Mouse (Mus musculus) kidney, embryonic 14.5 days (tissue): ENCODE measurements at regions not wholly inside any gene's neighbourhood (a gene's known extent, or its start where the extent isn't known, plus 50 kb on each side); places are given as distances from the start of the nearest gene placed in this dataset.

Experiments used
- ATAC-seq: fragments of 200-750 bp; cut with Nextera tagmentation; 2 replicates; pipeline ENCODE4 v1.8.0; 2017; ENCODE audit warnings: moderate number of reproducible peaks, mild to moderate bottlenecking, moderate TSS enrichment, moderate library complexity; ENCODE audit not compliant: low FRiP score, low TSS enrichment
- H3K27ac ChIP-seq: fragments of 300-500 bp; sonication (generic); 2 replicates; pipeline ENCODE4 v1.5.1; 2014; ENCODE audit warnings: low read depth, mild to moderate bottlenecking, low read length, moderate library complexity, mixed read lengths
- H3K27me3 ChIP-seq: fragments of 300-500 bp; sonication (generic); 2 replicates; pipeline ENCODE4 v1.6.1; 2014; ENCODE audit warnings: mild to moderate bottlenecking, low read length; ENCODE audit not compliant: control insufficient read depth, insufficient read depth
- H3K36me3 ChIP-seq: fragments of 300-500 bp; sonication (generic); 2 replicates; pipeline ENCODE4 v1.6.1; 2014; ENCODE audit warnings: low read length, mixed read lengths; ENCODE audit not compliant: control insufficient read depth, insufficient read depth
- H3K4me1 ChIP-seq: fragments of 300-500 bp; sonication (generic); 2 replicates; pipeline ENCODE4 v1.6.1; 2014; ENCODE audit warnings: low read length, mixed read lengths; ENCODE audit not compliant: control insufficient read depth, insufficient read depth
- H3K4me2 ChIP-seq: fragments of 300-500 bp; sonication (generic); replicated peaks from 2 replicates; pipeline ENCODE4 v1.6.1; 2014; ENCODE audit warnings: low read depth, mild to moderate bottlenecking, low read length
- H3K4me3 ChIP-seq: fragments of 300-500 bp; sonication (generic); 2 replicates; pipeline ENCODE4 v1.5.1; 2014; ENCODE audit warnings: mild to moderate bottlenecking, low read length
- H3K9ac ChIP-seq: fragments of 300-500 bp; sonication (generic); 2 replicates; pipeline ENCODE4 v1.6.1; 2014; ENCODE audit warnings: low read depth, mild to moderate bottlenecking, low read length, moderate library complexity
- H3K9me3 ChIP-seq: fragments of 300-500 bp; sonication (generic); 2 replicates; pipeline ENCODE4 v1.6.1; 2016; ENCODE audit warnings: low read length; ENCODE audit not compliant: control insufficient read depth
- whole genome bisulfite sequencing: fragments of 180-500 bp; shearing (Covaris S2); extraction: QIAGEN DNeasy Blood & Tissue Kit; methylation state at CpG from one replicate; pipeline ENCODE4 v1.1.7; 2014; 5-methylcytosine and 5-hydroxymethylcytosine counted together

GRCm38 (mm10) chr8:64389488-64389887 is 183.4 kb upstream of the Tll1 start:
- no peak overlapping the region for H3K27ac ChIP-seq
- no peaks in the 10 kb centered on the region for H3K4me1 ChIP-seq
- WGBS = 68% methylated on average over 5 of the region's 5 CpGs
- no peaks in the 10 kb centered on the region for H3K27me3 ChIP-seq
- H3K4me3 ChIP-seq = no peak overlapping the region
- no peaks in the 10 kb centered on the region for H3K36me3 ChIP-seq
- H3K9ac ChIP-seq = no peak overlapping the region
- ATAC-seq = no peak
- no peaks in the 10 kb centered on the region for H3K9me3 ChIP-seq
- no peak overlapping the region for H3K4me2 ChIP-seq

- Histone ChIP-seq H3K9me3 (no peaks in the 10 kb centered on the region), H3K9ac (no peak overlapping the region), H3K4me2 (no peak overlapping the region), H3K4me3 (no peak overlapping the region), H3K36me3 (no peaks in the 10 kb centered on the region), H3K4me1 (no peaks in the 10 kb centered on the region), H3K27ac (no peak overlapping the region), H3K27me3 (no peaks in the 10 kb centered on the region)
- ATAC-seq = no peak
- WGBS = 93% methylated on average over 2 of the region's 2 CpGs
These were observed 182.2 kb upstream of the Tll1 start for GRCm38 (mm10) chr8:64388299-64388698.

GRCm38 (mm10) chr8:64379732-64380349 is 173.8 kb upstream of the Tll1 start:
- no peaks in the 10 kb centered on the region for H3K4me1 ChIP-seq
- peak; percentile 64; the same call in 1 of the 2 replicates for ATAC-seq
- no peaks in the 10 kb centered on the region for H3K9me3 ChIP-seq
- no peak overlapping the region for H3K4me3 ChIP-seq
- H3K36me3 ChIP-seq = no peaks in the 10 kb centered on the region
- H3K4me2 ChIP-seq = no peak overlapping the region
- WGBS = 59% methylated on average over 9 of the region's 9 CpGs
- H3K9ac ChIP-seq = no peak overlapping the region
- H3K27ac ChIP-seq = no peak overlapping the region
- H3K27me3 ChIP-seq = no peaks in the 10 kb centered on the region

DNA sequence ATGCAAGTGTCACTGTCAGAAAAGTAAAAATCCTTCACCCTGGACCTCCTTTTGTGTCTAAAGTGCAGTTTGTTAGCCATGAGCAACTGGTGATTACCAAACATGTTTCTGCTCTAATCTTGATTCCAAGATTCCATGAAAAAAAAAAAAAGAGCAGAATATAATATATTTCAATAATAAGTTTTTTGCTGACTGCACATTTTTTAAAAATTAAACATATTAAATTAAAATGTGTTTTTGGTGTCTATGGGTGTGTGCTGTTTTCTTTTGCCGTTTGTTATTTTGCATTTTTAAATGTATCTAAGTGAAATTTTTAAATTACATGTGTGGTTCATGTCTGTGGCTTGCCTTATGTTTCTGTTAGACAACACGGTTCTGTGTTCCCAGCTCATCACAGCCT is 171.8 kb upstream of the Tll1 start:
- no peak for ATAC-seq
- Histone ChIP-seq H3K9me3 (no peaks in the 10 kb centered on the region), H3K4me3 (no peak overlapping the region), H3K36me3 (no peaks in the 10 kb centered on the region), H3K4me2 (no peak overlapping the region), H3K27me3 (no peaks in the 10 kb centered on the region), H3K27ac (no peak overlapping the region), H3K4me1 (no peaks in the 10 kb centered on the region), H3K9ac (no peak overlapping the region)
- WGBS = 78% methylated on average over 2 of the region's 2 CpGs

GRCm38 (mm10) chr8:64375509-64375908 is 169.4 kb upstream of the Tll1 start:
- Histone ChIP-seq H3K36me3 (no peaks in the 10 kb centered on the region), H3K9me3 (no peaks in the 10 kb centered on the region), H3K27ac (no peak overlapping the region), H3K4me1 (no peaks in the 10 kb centered on the region), H3K4me3 (no peak overlapping the region), H3K27me3 (no peaks in the 10 kb centered on the region), H3K4me2 (no peak overlapping the region), H3K9ac (no peak overlapping the region)
- ATAC-seq = no peak
- 84% methylated on average over 4 of the region's 4 CpGs for WGBS

DNA sequence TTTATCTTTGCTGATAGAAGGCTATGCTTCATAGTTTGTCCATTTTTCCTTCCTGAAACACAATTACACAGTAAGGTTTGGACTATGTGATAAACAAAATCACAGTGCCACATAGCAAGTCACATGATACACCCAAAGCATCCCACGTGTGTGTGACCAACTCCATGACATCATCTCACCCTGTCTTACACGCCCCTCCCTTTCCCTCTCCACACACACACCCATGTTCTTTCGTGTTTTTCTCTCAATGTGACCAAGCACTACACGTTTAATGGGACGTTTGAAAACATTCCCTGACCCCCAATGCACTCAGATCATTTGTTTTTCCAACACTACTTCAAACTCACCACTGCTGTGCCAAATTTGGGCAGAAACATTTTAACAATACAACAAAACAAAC is 168.9 kb upstream of the Tll1 start:
- ATAC-seq = no peak
- Histone ChIP-seq H3K27ac (no peak overlapping the region), H3K9ac (no peak overlapping the region), H3K9me3 (no peaks in the 10 kb centered on the region), H3K27me3 (no peaks in the 10 kb centered on the region), H3K36me3 (no peaks in the 10 kb centered on the region), H3K4me2 (no peak overlapping the region), H3K4me1 (no peaks in the 10 kb centered on the region), H3K4me3 (no peak overlapping the region)
- 68% methylated on average over 5 of the region's 5 CpGs for WGBS

GRCm38 (mm10) chr8:64369973-64370372 is 163.9 kb upstream of the Tll1 start:
- Histone ChIP-seq H3K27me3 (no peaks in the 10 kb centered on the region), H3K36me3 (no peaks in the 10 kb centered on the region), H3K4me2 (no peak overlapping the region), H3K4me1 (no peaks in the 10 kb centered on the region; the same call in 1 of the 2 replicates), H3K9me3 (no peaks in the 10 kb centered on the region), H3K27ac (no peak overlapping the region), H3K9ac (no peak overlapping the region), H3K4me3 (no peak overlapping the region)
- WGBS = 16% methylated on average over 6 of the region's 6 CpGs
- peak; percentile 55; the same call in 1 of the 2 replicates for ATAC-seq

DNA sequence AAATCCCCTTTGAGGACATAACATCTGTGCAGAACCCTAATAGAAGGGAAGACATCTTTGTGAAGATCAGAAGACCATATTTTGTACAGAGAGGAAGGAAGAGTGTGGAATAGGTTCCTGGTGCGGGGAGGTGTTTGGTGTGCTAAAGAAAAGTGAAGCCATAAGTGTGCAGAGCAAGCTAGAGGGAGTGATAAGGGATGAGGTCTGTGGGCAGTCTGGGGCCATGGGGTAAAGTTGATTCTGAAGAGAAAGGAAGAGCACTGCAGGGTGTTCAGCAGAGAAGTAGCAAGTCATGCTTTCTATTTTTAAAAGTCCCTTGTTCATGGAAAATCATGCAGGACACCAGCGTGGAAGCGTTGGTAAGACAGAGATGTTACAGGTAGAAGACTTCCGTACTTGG is 161.8 kb upstream of the Tll1 start:
- H3K4me1 ChIP-seq = no peaks in the 10 kb centered on the region; the same call in 1 of the 2 replicates
- H3K27me3 ChIP-seq = no peaks in the 10 kb centered on the region
- no peak overlapping the region for H3K4me2 ChIP-seq
- H3K9me3 ChIP-seq = no peaks in the 10 kb centered on the region
- no peak overlapping the region for H3K4me3 ChIP-seq
- no peak overlapping the region for H3K9ac ChIP-seq
- WGBS = 91% methylated on average over 4 of the region's 4 CpGs
- ATAC-seq = no peak
- H3K27ac ChIP-seq = no peak overlapping the region
- H3K36me3 ChIP-seq = no peaks in the 10 kb centered on the region

DNA sequence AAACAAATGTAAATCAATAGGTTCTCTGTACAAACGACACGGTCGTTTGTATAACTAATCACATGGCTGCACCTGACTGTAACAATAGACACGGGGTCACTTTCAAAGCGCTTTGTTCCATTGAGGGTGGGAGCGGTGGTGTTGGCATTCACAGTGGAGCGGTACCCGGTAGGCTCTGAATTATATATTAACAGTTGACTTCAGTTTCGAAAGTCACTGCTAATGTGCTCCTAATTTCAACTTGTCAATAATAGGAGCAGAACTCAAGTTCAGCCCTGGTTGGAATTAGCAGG is 160.8 kb upstream of the Tll1 start:
- H3K4me2 ChIP-seq = no peak overlapping the region
- no peak for ATAC-seq
- 27% methylated on average over 9 of the region's 9 CpGs for WGBS

More for the DNA sequence above, 160.8 kb upstream of the Tll1 start:
- H3K9ac ChIP-seq = no peak overlapping the region
- H3K27me3 ChIP-seq = no peaks in the 10 kb centered on the region
- no peak overlapping the region for H3K4me3 ChIP-seq
- H3K4me1 ChIP-seq = no peaks in the 10 kb centered on the region; the same call in 1 of the 2 replicates
- no peak overlapping the region for H3K27ac ChIP-seq
- H3K36me3 ChIP-seq = no peaks in the 10 kb centered on the region
- H3K9me3 ChIP-seq = no peaks in the 10 kb centered on the region
